Mouse (Mus musculus) brown adipose tissue, adult 24 weeks (tissue): ENCODE data around the gene Casz1. TPM values are rescaled to one million over a fixed set of nuclear protein-coding genes. Genes with fewer than 3 reads are reported as not detected.

Source experiments
- H3K27ac ChIP-seq: fragments of 200-500 bp; replicated peaks from 2 replicates; pipeline ENCODE4 v1.5.1; 2012; ENCODE audit warnings: low read depth, mild to moderate bottlenecking, low read length
- H3K4me1 ChIP-seq: fragments of 200-500 bp; 2 replicates; pipeline ENCODE4 v1.6.1; 2012; ENCODE audit warnings: low read length, mixed read lengths; ENCODE audit not compliant: control insufficient read depth, insufficient read depth, insufficient read length
- H3K4me3 ChIP-seq: fragments of 200-500 bp; 2 replicates; pipeline ENCODE4 v1.5.1; 2012; ENCODE audit warnings: low read depth, mild to moderate bottlenecking, low read length, moderate library complexity; ENCODE audit not compliant: insufficient read depth
- polyA plus RNA-seq: library from polyadenylated mRNA; stranded (reverse); fragments of >200 nt; gene quantifications from 2 replicates; pipeline ENCODE4 v1.2.4, GENCODE M21; 2012; ENCODE audit not compliant: missing spikeins, insufficient read depth, insufficient read length

Casz1 gene
- polyA plus RNA-seq, 1 experiment = 1.4 TPM

- Histone ChIP-seq H3K4me3 (no peak overlapping the region), H3K4me1 (peaks cover 14% of the 10 kb centered on the region), H3K27ac (no peak overlapping the region)
These were observed 43.4 kb downstream of the Casz1 start for GRCm38 (mm10) chr4:148847636-148848035.

- Histone ChIP-seq H3K4me1 (peaks cover 20% of the 10 kb centered on the region), H3K4me3 (no peak overlapping the region), H3K27ac (peak overlapping the region; percentile 58)
These were observed 45.2 kb downstream of the Casz1 start for GRCm38 (mm10) chr4:148849437-148849836.

- H3K4me3 ChIP-seq = no peak overlapping the region
- peaks cover 20% of the 10 kb centered on the region for H3K4me1 ChIP-seq
These were observed 48.8 kb downstream of the Casz1 start for GRCm38 (mm10) chr4:148853057-148853456.

GRCm38 (mm10) chr4:148854093-148854492 lies 49.9 kb downstream of the Casz1 start:
- H3K27ac ChIP-seq = no peak overlapping the region
- H3K4me1 ChIP-seq = peaks cover 20% of the 10 kb centered on the region
- no peak overlapping the region for H3K4me3 ChIP-seq

More at GRCm38 (mm10) chr4:148853057-148853456, 48.8 kb downstream of the Casz1 start:
- H3K27ac ChIP-seq = no peak overlapping the region

GRCm38 (mm10) chr4:148855527-148855926 lies 51.3 kb downstream of the Casz1 start:
- H3K4me1 ChIP-seq = peaks cover 14% of the 10 kb centered on the region
- no peak overlapping the region for H3K27ac ChIP-seq
- H3K4me3 ChIP-seq = no peak overlapping the region

GRCm38 (mm10) chr4:148856216-148856615 lies 52.0 kb downstream of the Casz1 start:
- Histone ChIP-seq H3K27ac (no peak overlapping the region), H3K4me1 (peaks cover 14% of the 10 kb centered on the region), H3K4me3 (no peak overlapping the region)

- no peak overlapping the region for H3K27ac ChIP-seq
These were observed 53.3 kb downstream of the Casz1 start for GRCm38 (mm10) chr4:148857398-148858084.

GRCm38 (mm10) chr4:148858194-148858593 lies 54.0 kb downstream of the Casz1 start:
- Histone ChIP-seq H3K4me1 (peaks cover 6% of the 10 kb centered on the region), H3K4me3 (no peak overlapping the region), H3K27ac (no peak overlapping the region)

More at GRCm38 (mm10) chr4:148857398-148858084, 53.3 kb downstream of the Casz1 start:
- no peak overlapping the region for H3K4me3 ChIP-seq
- H3K4me1 ChIP-seq = peaks cover 7% of the 10 kb centered on the region

- Histone ChIP-seq H3K27ac (no peak overlapping the region), H3K4me1 (peaks cover 4% of the 10 kb centered on the region; the same call in 1 of the 2 replicates), H3K4me3 (no peak overlapping the region)
These were observed 55.2 kb downstream of the Casz1 start for GRCm38 (mm10) chr4:148859415-148859814.

GRCm38 (mm10) chr4:148859906-148860491 lies 55.8 kb downstream of the Casz1 start:
- peaks cover 4% of the 10 kb centered on the region; the same call in 1 of the 2 replicates for H3K4me1 ChIP-seq
- no peak overlapping the region for H3K27ac ChIP-seq
- no peak overlapping the region for H3K4me3 ChIP-seq

- no peak overlapping the region for H3K4me3 ChIP-seq
- H3K27ac ChIP-seq = no peak overlapping the region
- H3K4me1 ChIP-seq = peaks cover 4% of the 10 kb centered on the region; the same call in 1 of the 2 replicates
These were observed 56.4 kb downstream of the Casz1 start for GRCm38 (mm10) chr4:148860636-148861035.

GRCm38 (mm10) chr4:148866812-148867470 lies 62.7 kb downstream of the Casz1 start:
- Histone ChIP-seq H3K27ac (no peak overlapping the region), H3K4me1 (peaks cover 23% of the 10 kb centered on the region), H3K4me3 (no peak overlapping the region)

- Histone ChIP-seq H3K4me1 (peaks cover 23% of the 10 kb centered on the region), H3K27ac (no peak overlapping the region; the same call in 1 of the 2 replicates), H3K4me3 (no peak overlapping the region)
These were observed 63.6 kb downstream of the Casz1 start for GRCm38 (mm10) chr4:148867721-148868397.

- Histone ChIP-seq H3K4me1 (peaks cover 21% of the 10 kb centered on the region), H3K27ac (no peak overlapping the region), H3K4me3 (no peak overlapping the region)
These were observed 65.3 kb downstream of the Casz1 start for GRCm38 (mm10) chr4:148869566-148869965.

GRCm38 (mm10) chr4:148870496-148870895 lies 66.3 kb downstream of the Casz1 start:
- Histone ChIP-seq H3K4me1 (peaks cover 21% of the 10 kb centered on the region), H3K4me3 (no peak overlapping the region), H3K27ac (no peak overlapping the region)
